Mouse (Mus musculus): ENCODE measurements around the gene P4hb.

The P4hb gene

GRCm38 (mm10) chr11:120572752-120573584 lies at the start of gene P4hb:
P4hb (minus strand) TSS chr11:120573253.
- peak; percentile 100 for DNase-seq

- DNase-seq = no peak
Observed at GRCm38 (mm10) chr11:120622805-120623204, 49.8 kb upstream of the P4hb start.

- no peak for DNase-seq
Observed at GRCm38 (mm10) chr11:120620195-120620594, 47.1 kb upstream of the P4hb start.

- DNase-seq = no peak
Observed at GRCm38 (mm10) chr11:120618619-120619535, 45.8 kb upstream of the P4hb start.

GRCm38 (mm10) chr11:120617519-120618112 lies 44.6 kb upstream of the P4hb start, which contains the start of gene Pcyt2:
Pcyt2 (minus strand) TSS chr11:120617936.
- DNase-seq = peak; percentile 94 to 96

- peak in 1 of 2 experiments; percentile 37 for DNase-seq
Observed at GRCm38 (mm10) chr11:120616617-120617294, 43.7 kb upstream of the P4hb start.

GRCm38 (mm10) chr11:120615606-120616203 lies 42.7 kb upstream of the P4hb start:
- DNase-seq = no peak

- DNase-seq = no peak
Observed at GRCm38 (mm10) chr11:120615167-120615566, 42.1 kb upstream of the P4hb start.

- no peak for DNase-seq
Observed at GRCm38 (mm10) chr11:120613976-120614375, 40.9 kb upstream of the P4hb start.

- no peak for DNase-seq
Observed at GRCm38 (mm10) chr11:120613481-120613972, 40.5 kb upstream of the P4hb start.

- DNase-seq = peak; percentile 86 to 89
Observed at GRCm38 (mm10) chr11:120612763-120613162, 39.7 kb upstream of the P4hb start.

- no peak for DNase-seq
Observed at GRCm38 (mm10) chr11:120610477-120611046, 37.5 kb upstream of the P4hb start.

- DNase-seq = peak; percentile 56 to 64
Observed at GRCm38 (mm10) chr11:120609250-120609649, 36.2 kb upstream of the P4hb start.

GRCm38 (mm10) chr11:120608241-120609034 lies 35.4 kb upstream of the P4hb start, which contains the start of gene Npb:
Npb (plus strand) TSS chr11:120608477.
- DNase-seq = peak in 1 of 2 experiments; percentile 45

GRCm38 (mm10) chr11:120606764-120607163 lies 33.7 kb upstream of the P4hb start:
- no peak for DNase-seq

GRCm38 (mm10) chr11:120605667-120606066 lies 32.6 kb upstream of the P4hb start:
- DNase-seq = no peak

GRCm38 (mm10) chr11:120603545-120603944 lies 30.5 kb upstream of the P4hb start:
- no peak for DNase-seq

GRCm38 (mm10) chr11:120600716-120601115 lies 27.7 kb upstream of the P4hb start:
- DNase-seq = no peak

- no peak for DNase-seq
Observed at GRCm38 (mm10) chr11:120598990-120599549, 26.0 kb upstream of the P4hb start.
